Mouse (Mus musculus) cerebellum, adult (tissue): ENCODE data around the gene Vps11.
"Not testable (repeated sequence)": the region's sequence is repeated elsewhere in the genome, so short reads cannot be mapped to it uniquely, and the experiment has no call there.

Source experiments
- ATAC-seq: cut with Nextera tagmentation; 2 replicates; pipeline ENCODE4 v1.9.2; 2017; ENCODE audit warnings: mild to moderate bottlenecking, moderate library complexity, mixed read lengths; ENCODE audit not compliant: insufficient number of reproducible peaks, low FRiP score, low TSS enrichment

The Vps11 gene

GRCm38 (mm10) chr9:44378153-44378730, 16.8 kb upstream of the Vps11 start:
- ATAC-seq, result no peak

- ATAC-seq, result not testable (repeated sequence)
Measured at GRCm38 (mm10) chr9:44377335-44377734, 15.9 kb upstream of the Vps11 start.

GRCm38 (mm10) chr9:44376141-44376540, 14.7 kb upstream of the Vps11 start:
- ATAC-seq, result no peak

- ATAC-seq, result no peak
Measured at GRCm38 (mm10) chr9:44373386-44373785, 11.9 kb upstream of the Vps11 start.

GRCm38 (mm10) chr9:44364480-44364879, 3.0 kb upstream of the Vps11 start:
- no peak for ATAC-seq

- not testable (repeated sequence) for ATAC-seq
Measured at GRCm38 (mm10) chr9:44361931-44362330, 461 bp upstream of the Vps11 start.

- ATAC-seq, result no peak
Measured at GRCm38 (mm10) chr9:44357207-44357606, 4.3 kb downstream of the Vps11 start.

GRCm38 (mm10) chr9:44353142-44353541, 8.3 kb downstream of the Vps11 start:
- no peak for ATAC-seq

- no peak for ATAC-seq
Measured at GRCm38 (mm10) chr9:44352337-44352736, 9.1 kb downstream of the Vps11 start.

GRCm38 (mm10) chr9:44351396-44351795, 10.1 kb downstream of the Vps11 start:
- ATAC-seq, result no peak

- ATAC-seq, result no peak
Measured at GRCm38 (mm10) chr9:44348546-44348945, 12.9 kb downstream of the Vps11 start.

GRCm38 (mm10) chr9:44347621-44348020, 13.8 kb downstream of the Vps11 start:
- ATAC-seq, result no peak

GRCm38 (mm10) chr9:44347166-44347565, 14.3 kb downstream of the Vps11 start:
- no peak for ATAC-seq

- ATAC-seq, result no peak
Measured at GRCm38 (mm10) chr9:44345570-44346433, 15.7 kb downstream of the Vps11 start.

- peak; percentile 88 for ATAC-seq
Measured at GRCm38 (mm10) chr9:44343781-44344421, 17.6 kb downstream of the Vps11 start, which contains the start of gene Hmbs. Hmbs (minus strand) TSS chr9:44344228.

- no peak for ATAC-seq
Measured at GRCm38 (mm10) chr9:44343290-44343689, 18.2 kb downstream of the Vps11 start.

- no peak for ATAC-seq
Measured at GRCm38 (mm10) chr9:44342605-44343004, 18.9 kb downstream of the Vps11 start.

- ATAC-seq, result no peak
Measured at GRCm38 (mm10) chr9:44342173-44342572, 19.3 kb downstream of the Vps11 start.

GRCm38 (mm10) chr9:44341487-44341886, 20.0 kb downstream of the Vps11 start:
- no peak for ATAC-seq

GRCm38 (mm10) chr9:44338574-44338973, 22.9 kb downstream of the Vps11 start:
- ATAC-seq, result no peak

- no peak for ATAC-seq
Measured at GRCm38 (mm10) chr9:44337436-44338169, 23.9 kb downstream of the Vps11 start.
